Mouse (Mus musculus): ENCODE data around the gene Ndst2. TPM values are rescaled to one million over a fixed set of nuclear protein-coding genes. Genes with fewer than 3 reads are reported as not detected.

Gene Ndst2
- polyA plus RNA-seq, 1 experiment from 2014 or later: 23.4 TPM

GRCm38 (mm10) chr14:20764942-20765341 lies 30.6 kb upstream of the Ndst2 start:
- no peak overlapping the region for H3K27ac ChIP-seq
- no peak overlapping the region for H3K9ac ChIP-seq
- ATAC-seq (ENCODE audit: low FRiP score, low read depth): no peak
- H3K4me3 ChIP-seq: no peak overlapping the region
- H3K4me2 ChIP-seq (replicated peaks): no peak overlapping the region
- peaks cover 69% of the 10 kb centered on the region for H3K36me3 ChIP-seq
- 89% methylated on average over 5 of the region's 5 CpGs for WGBS
- H3K4me1 ChIP-seq: no peaks in the 10 kb centered on the region
- no peaks in the 10 kb centered on the region for H3K27me3 ChIP-seq (replicated peaks)
- no peaks in the 10 kb centered on the region for H3K9me3 ChIP-seq

GRCm38 (mm10) chr14:20758768-20759435 lies 24.5 kb upstream of the Ndst2 start:
- 85% methylated on average over 8 of the region's 8 CpGs for WGBS
- no peak overlapping the region for H3K27ac ChIP-seq
- H3K9me3 ChIP-seq: no peaks in the 10 kb centered on the region
- H3K4me3 ChIP-seq: no peak overlapping the region
- peaks cover 89% of the 10 kb centered on the region for H3K36me3 ChIP-seq
- H3K4me1 ChIP-seq: no peaks in the 10 kb centered on the region
- no peak overlapping the region for H3K9ac ChIP-seq
- ATAC-seq (ENCODE audit: low FRiP score, low read depth): no peak
- no peaks in the 10 kb centered on the region for H3K27me3 ChIP-seq (replicated peaks)
- no peak overlapping the region for H3K4me2 ChIP-seq (replicated peaks)

- no peak for ATAC-seq (ENCODE audit: low FRiP score, low read depth)
- Histone ChIP-seq H3K4me3 (no peak overlapping the region), H3K4me2 (replicated peaks) (no peak overlapping the region), H3K4me1 (no peaks in the 10 kb centered on the region), H3K9me3 (no peaks in the 10 kb centered on the region), H3K9ac (no peak overlapping the region), H3K27ac (no peak overlapping the region), H3K27me3 (replicated peaks) (no peaks in the 10 kb centered on the region), H3K36me3 (peaks cover 74% of the 10 kb centered on the region)
- WGBS: 94% methylated on average over 22 of the region's 22 CpGs
Observed at GRCm38 (mm10) chr14:20757370-20757907, 23.1 kb upstream of the Ndst2 start.

- no peaks in the 10 kb centered on the region for H3K27me3 ChIP-seq (replicated peaks)
- 82% methylated on average over 3 of the region's 3 CpGs for WGBS
- no peak overlapping the region for H3K4me3 ChIP-seq
- no peak overlapping the region for H3K4me2 ChIP-seq (replicated peaks)
- no peak for ATAC-seq (ENCODE audit: low FRiP score, low read depth)
- H3K9me3 ChIP-seq: no peaks in the 10 kb centered on the region
- no peak overlapping the region for H3K27ac ChIP-seq
- no peaks in the 10 kb centered on the region for H3K4me1 ChIP-seq
- H3K9ac ChIP-seq: no peak overlapping the region
- peaks cover 45% of the 10 kb centered on the region for H3K36me3 ChIP-seq
Observed at GRCm38 (mm10) chr14:20753792-20754191, 19.4 kb upstream of the Ndst2 start.

- H3K9me3 ChIP-seq: no peaks in the 10 kb centered on the region
- no peak overlapping the region for H3K27ac ChIP-seq
- no peaks in the 10 kb centered on the region for H3K27me3 ChIP-seq (replicated peaks)
Observed at GRCm38 (mm10) chr14:20750503-20750902, 16.1 kb upstream of the Ndst2 start.

GRCm38 (mm10) chr14:20749494-20750051 lies 15.2 kb upstream of the Ndst2 start:
- ATAC-seq (ENCODE audit: low FRiP score, low read depth): no peak
- H3K9ac ChIP-seq: no peak overlapping the region
- no peaks in the 10 kb centered on the region for H3K27me3 ChIP-seq (replicated peaks)
- H3K4me3 ChIP-seq: no peak overlapping the region
- WGBS: 90% methylated on average over 4 of the region's 4 CpGs
- H3K36me3 ChIP-seq: peaks cover 22% of the 10 kb centered on the region
- no peaks in the 10 kb centered on the region for H3K9me3 ChIP-seq
- H3K4me1 ChIP-seq: no peaks in the 10 kb centered on the region
- H3K27ac ChIP-seq: no peak overlapping the region
- H3K4me2 ChIP-seq (replicated peaks): no peak overlapping the region

More at GRCm38 (mm10) chr14:20750503-20750902, 16.1 kb upstream of the Ndst2 start:
- Histone ChIP-seq H3K4me1 (no peaks in the 10 kb centered on the region), H3K4me3 (no peak overlapping the region), H3K9ac (no peak overlapping the region), H3K4me2 (replicated peaks) (no peak overlapping the region), H3K36me3 (peaks cover 22% of the 10 kb centered on the region)
- no peak for ATAC-seq (ENCODE audit: low FRiP score, low read depth)
- 84% methylated on average over 5 of the region's 5 CpGs for WGBS

- Histone ChIP-seq H3K36me3 (peaks cover 33% of the 10 kb centered on the region), H3K4me3 (no peak overlapping the region), H3K4me1 (no peaks in the 10 kb centered on the region), H3K27me3 (replicated peaks) (no peaks in the 10 kb centered on the region), H3K4me2 (replicated peaks) (no peak overlapping the region), H3K27ac (no peak overlapping the region), H3K9ac (no peak overlapping the region), H3K9me3 (no peaks in the 10 kb centered on the region)
- WGBS: 71% methylated on average over 4 of the region's 4 CpGs
- no peak for ATAC-seq (ENCODE audit: low FRiP score, low read depth)
Observed at GRCm38 (mm10) chr14:20748388-20748787, 14.0 kb upstream of the Ndst2 start.

GRCm38 (mm10) chr14:20746935-20747334 lies 12.6 kb upstream of the Ndst2 start:
- H3K27ac ChIP-seq: no peak overlapping the region
- no peaks in the 10 kb centered on the region for H3K4me1 ChIP-seq
- H3K9me3 ChIP-seq: no peaks in the 10 kb centered on the region
- no peak overlapping the region for H3K4me2 ChIP-seq (replicated peaks)
- H3K9ac ChIP-seq: no peak overlapping the region
- WGBS: 93% methylated on average over 3 of the region's 3 CpGs
- no peak for ATAC-seq (ENCODE audit: low FRiP score, low read depth)
- H3K36me3 ChIP-seq: peaks cover 39% of the 10 kb centered on the region
- H3K4me3 ChIP-seq: no peak overlapping the region
- no peaks in the 10 kb centered on the region for H3K27me3 ChIP-seq (replicated peaks)

- Histone ChIP-seq H3K36me3 (peaks cover 52% of the 10 kb centered on the region), H3K4me2 (replicated peaks) (no peak overlapping the region), H3K9me3 (no peaks in the 10 kb centered on the region), H3K9ac (no peak overlapping the region), H3K4me1 (no peaks in the 10 kb centered on the region; the same call in 1 of the 2 replicates), H3K27me3 (replicated peaks) (no peaks in the 10 kb centered on the region), H3K4me3 (no peak overlapping the region), H3K27ac (no peak overlapping the region)
- WGBS: 88% methylated on average over 3 of the region's 3 CpGs
- no peak for ATAC-seq (ENCODE audit: low FRiP score, low read depth)
Observed at GRCm38 (mm10) chr14:20743614-20744013, 9.3 kb upstream of the Ndst2 start.

GRCm38 (mm10) chr14:20741301-20741700 lies 6.9 kb upstream of the Ndst2 start:
- no peak overlapping the region for H3K27ac ChIP-seq
- no peak for ATAC-seq (ENCODE audit: low FRiP score, low read depth)
- no peaks in the 10 kb centered on the region for H3K9me3 ChIP-seq
- no peak overlapping the region for H3K9ac ChIP-seq
- H3K4me3 ChIP-seq: no peak overlapping the region
- H3K36me3 ChIP-seq: peaks cover 60% of the 10 kb centered on the region
- no peak overlapping the region for H3K4me2 ChIP-seq (replicated peaks)
- H3K27me3 ChIP-seq (replicated peaks): no peaks in the 10 kb centered on the region
- no peaks in the 10 kb centered on the region; the same call in 1 of the 2 replicates for H3K4me1 ChIP-seq
- WGBS: 92% methylated on average over 9 of the region's 9 CpGs

- 90% methylated on average over 8 of the region's 8 CpGs for WGBS
- H3K27me3 ChIP-seq (replicated peaks): no peaks in the 10 kb centered on the region
Observed at GRCm38 (mm10) chr14:20738511-20738910, 4.1 kb upstream of the Ndst2 start.

GRCm38 (mm10) chr14:20737306-20737705 lies 2.9 kb upstream of the Ndst2 start:
- ATAC-seq (ENCODE audit: low FRiP score, low read depth): no peak
- H3K9ac ChIP-seq: no peak overlapping the region
- H3K27ac ChIP-seq: no peak overlapping the region
- no peaks in the 10 kb centered on the region for H3K27me3 ChIP-seq (replicated peaks)
- peaks cover 39% of the 10 kb centered on the region for H3K36me3 ChIP-seq
- WGBS: 46% methylated on average over 14 of the region's 14 CpGs
- H3K4me3 ChIP-seq: no peak overlapping the region
- peaks cover 10% of the 10 kb centered on the region for H3K4me1 ChIP-seq
- no peaks in the 10 kb centered on the region for H3K9me3 ChIP-seq
- no peak overlapping the region for H3K4me2 ChIP-seq (replicated peaks)

More at GRCm38 (mm10) chr14:20738511-20738910, 4.1 kb upstream of the Ndst2 start:
- H3K9ac ChIP-seq: no peak overlapping the region
- no peak overlapping the region for H3K4me3 ChIP-seq
- ATAC-seq (ENCODE audit: low FRiP score, low read depth): no peak
- peaks cover 3% of the 10 kb centered on the region for H3K4me1 ChIP-seq
- no peak overlapping the region for H3K27ac ChIP-seq
- no peak overlapping the region for H3K4me2 ChIP-seq (replicated peaks)
- H3K9me3 ChIP-seq: no peaks in the 10 kb centered on the region
- H3K36me3 ChIP-seq: peaks cover 44% of the 10 kb centered on the region

All from neural tube, embryonic 12.5 days (tissue).